Mouse (Mus musculus): ENCODE measurements around the gene Aif1.

DNA sequence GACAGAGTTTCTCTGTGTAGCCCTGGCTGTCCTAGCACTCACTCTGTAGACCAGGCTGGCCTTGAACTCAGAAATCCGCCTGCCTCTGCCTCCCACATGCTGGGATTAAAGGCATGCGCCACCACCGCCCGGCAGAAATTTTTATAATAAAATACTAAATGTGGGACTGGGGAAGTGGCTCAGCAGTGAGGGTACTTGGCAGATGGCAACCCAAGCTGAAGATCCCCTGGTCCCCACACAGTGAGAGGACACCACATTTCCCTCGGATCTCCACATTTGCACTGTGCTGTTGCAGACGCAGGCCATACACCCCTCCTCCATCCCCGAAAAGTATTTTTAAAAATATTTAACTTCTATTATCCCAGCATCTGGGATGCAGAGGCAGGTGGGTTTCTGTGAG is 42.4 kb downstream of the Aif1 start:
- TF ChIP-seq CTCF (IDR thresholded peaks at IDR 0.05; ENCODE audit: low read depth) (no peak), EP300 (IDR thresholded peaks at IDR 0.05; ENCODE audit: low read depth) (no peak)
